Mouse (Mus musculus) embryonic facial prominence, embryonic 15.5 days (tissue): Measurements from ENCODE around the gene Cth. TPM values are rescaled to one million over a fixed set of nuclear protein-coding genes. Genes with fewer than 3 reads are reported as not detected.
"Not testable (repeated sequence)": the region's sequence is repeated elsewhere in the genome, so short reads cannot be mapped to it uniquely, and the experiment has no call there.

Source experiments
- ATAC-seq: fragments of 200-750 bp; cut with Nextera tagmentation; 2 replicates; pipeline ENCODE4 v1.8.0; 2017; ENCODE audit warnings: low read depth, moderate TSS enrichment; ENCODE audit not compliant: insufficient number of reproducible peaks, low FRiP score, low TSS enrichment
- H3K27ac ChIP-seq: fragments of 300-500 bp; sonication (generic); replicated peaks from 2 replicates; pipeline ENCODE4 v1.5.1; 2015; ENCODE audit warnings: mild to moderate bottlenecking, inconsistent platforms
- H3K27me3 ChIP-seq: fragments of 300-500 bp; sonication (generic); 2 replicates; pipeline ENCODE4 v1.6.1; 2015; ENCODE audit warnings: inconsistent platforms
- H3K36me3 ChIP-seq: fragments of 300-500 bp; sonication (generic); 2 replicates; pipeline ENCODE4 v1.6.1; 2015; ENCODE audit warnings: mild to moderate bottlenecking, inconsistent platforms
- H3K4me1 ChIP-seq: fragments of 300-500 bp; sonication (generic); 2 replicates; pipeline ENCODE4 v1.6.1; 2015; ENCODE audit warnings: inconsistent platforms
- H3K4me2 ChIP-seq: fragments of 300-500 bp; sonication (generic); replicated peaks from 2 replicates; pipeline ENCODE4 v1.6.1; 2015; ENCODE audit warnings: mild to moderate bottlenecking, inconsistent platforms
- H3K4me3 ChIP-seq: fragments of 300-500 bp; sonication (generic); replicated peaks from 2 replicates; pipeline ENCODE4 v1.5.1; 2015; ENCODE audit warnings: mild to moderate bottlenecking, inconsistent platforms
- H3K9ac ChIP-seq: fragments of 300-500 bp; sonication (generic); 2 replicates; pipeline ENCODE4 v1.6.1; 2015; ENCODE audit warnings: inconsistent platforms
- H3K9me3 ChIP-seq: fragments of 300-500 bp; sonication (generic); replicated peaks from 2 replicates; pipeline ENCODE4 v1.6.1; 2016; ENCODE audit warnings: inconsistent platforms
- WGBS: fragments of 180-500 bp; shearing (Covaris S2); methylation state at CpG from one replicate; pipeline ENCODE4 v1.1.7; 2015; 5-methylcytosine and 5-hydroxymethylcytosine counted together
- polyA plus RNA-seq: library from polyadenylated mRNA; unstranded; fragments of >200 nt; fragmentation: Nextera tagmentation; extraction: Ambion mirVana; gene quantifications from 2 replicates; pipeline ENCODE4 v1.2.1, GENCODE M21; 2015

Cth gene
- polyA plus RNA-seq, 1 experiment from 2014 or later: 12.2 TPM

- ATAC-seq, H3K9ac ChIP-seq, H3K4me1 ChIP-seq, H3K36me3 ChIP-seq, H3K27ac ChIP-seq, H3K4me2 ChIP-seq, H3K9me3 ChIP-seq, H3K4me3 ChIP-seq, H3K27me3 ChIP-seq: not testable (repeated sequence)
- 71% methylated on average over 5 of the region's 6 CpGs for WGBS
Observed at GRCm38 (mm10) chr3:157933223-157933622, 8.3 kb upstream of the Cth start.

GRCm38 (mm10) chr3:157932074-157932473 is 7.2 kb upstream of the Cth start:
- Histone ChIP-seq H3K36me3 (no peaks in the 10 kb centered on the region), H3K9ac (no peak overlapping the region), H3K27ac (no peak overlapping the region), H3K4me1 (no peaks in the 10 kb centered on the region), H3K4me3 (no peak overlapping the region), H3K9me3 (no peaks in the 10 kb centered on the region), H3K27me3 (no peaks in the 10 kb centered on the region), H3K4me2 (no peak overlapping the region)
- WGBS: 53% methylated on average over 3 of the region's 3 CpGs
- no peak for ATAC-seq

- Histone ChIP-seq H3K9ac (no peak overlapping the region), H3K4me2 (no peak overlapping the region), H3K27me3 (no peaks in the 10 kb centered on the region), H3K27ac (no peak overlapping the region), H3K4me1 (no peaks in the 10 kb centered on the region), H3K4me3 (no peak overlapping the region), H3K36me3 (no peaks in the 10 kb centered on the region), H3K9me3 (no peaks in the 10 kb centered on the region)
- ATAC-seq: no peak
- WGBS: 51% methylated on average over 3 of the region's 3 CpGs
Observed at GRCm38 (mm10) chr3:157931592-157931991, 6.7 kb upstream of the Cth start.

- no peak overlapping the region for H3K4me3 ChIP-seq
- H3K36me3 ChIP-seq: no peaks in the 10 kb centered on the region
- peaks cover 7% of the 10 kb centered on the region; the same call in 1 of the 2 replicates for H3K4me1 ChIP-seq
- no peak overlapping the region for H3K27ac ChIP-seq
- ATAC-seq: no peak
- H3K9ac ChIP-seq: no peak overlapping the region
- H3K27me3 ChIP-seq: no peaks in the 10 kb centered on the region
- no peaks in the 10 kb centered on the region for H3K9me3 ChIP-seq
- 93% methylated on average over 1 of the region's 1 CpGs for WGBS
- H3K4me2 ChIP-seq: no peak overlapping the region
Observed at GRCm38 (mm10) chr3:157929417-157929816, 4.5 kb upstream of the Cth start.

- H3K27me3 ChIP-seq: no peaks in the 10 kb centered on the region
- H3K9me3 ChIP-seq: no peaks in the 10 kb centered on the region
- no peaks in the 10 kb centered on the region for H3K36me3 ChIP-seq
- peaks cover 9% of the 10 kb centered on the region; the same call in 1 of the 2 replicates for H3K4me1 ChIP-seq
- H3K4me3 ChIP-seq: no peak overlapping the region
- H3K27ac ChIP-seq: no peak overlapping the region
- WGBS: 69% methylated on average over 2 of the region's 2 CpGs
- no peak overlapping the region for H3K9ac ChIP-seq
- ATAC-seq: no peak
- H3K4me2 ChIP-seq: no peak overlapping the region
Observed at GRCm38 (mm10) chr3:157928731-157929130, 3.9 kb upstream of the Cth start.

- no peaks in the 10 kb centered on the region for H3K9me3 ChIP-seq
- no peak overlapping the region for H3K9ac ChIP-seq
- no peaks in the 10 kb centered on the region for H3K27me3 ChIP-seq
- H3K4me2 ChIP-seq: no peak overlapping the region
- peaks cover 9% of the 10 kb centered on the region; the same call in 1 of the 2 replicates for H3K4me1 ChIP-seq
- no peak overlapping the region for H3K4me3 ChIP-seq
- ATAC-seq: no peak
- no peak overlapping the region for H3K27ac ChIP-seq
- no peaks in the 10 kb centered on the region for H3K36me3 ChIP-seq
- 38% methylated on average over 2 of the region's 2 CpGs for WGBS
Observed at GRCm38 (mm10) chr3:157926761-157927160, 1.9 kb upstream of the Cth start.

GRCm38 (mm10) chr3:157925706-157926510 is 1.0 kb upstream of the Cth start:
- 53% methylated on average over 14 of the region's 14 CpGs for WGBS
- ATAC-seq: no peak

GRCm38 (mm10) chr3:157923268-157923835 is 1.5 kb downstream of the Cth start:
- H3K36me3 ChIP-seq: no peaks in the 10 kb centered on the region
- H3K4me2 ChIP-seq: no peak overlapping the region
- no peaks in the 10 kb centered on the region for H3K27me3 ChIP-seq
- no peak overlapping the region for H3K4me3 ChIP-seq
- no peak overlapping the region for H3K27ac ChIP-seq
- no peaks in the 10 kb centered on the region for H3K9me3 ChIP-seq
- ATAC-seq: no peak
- H3K9ac ChIP-seq: no peak overlapping the region
- H3K4me1 ChIP-seq: peaks cover 9% of the 10 kb centered on the region; the same call in 1 of the 2 replicates
- 70% methylated on average over 3 of the region's 3 CpGs for WGBS

More at GRCm38 (mm10) chr3:157925706-157926510, 1.0 kb upstream of the Cth start:
- no peak overlapping the region for H3K27ac ChIP-seq
- H3K27me3 ChIP-seq: no peaks in the 10 kb centered on the region
- H3K9me3 ChIP-seq: no peaks in the 10 kb centered on the region
- H3K4me2 ChIP-seq: no peak overlapping the region
- no peaks in the 10 kb centered on the region for H3K36me3 ChIP-seq
- no peak overlapping the region for H3K9ac ChIP-seq
- H3K4me3 ChIP-seq: no peak overlapping the region
- peaks cover 9% of the 10 kb centered on the region; the same call in 1 of the 2 replicates for H3K4me1 ChIP-seq

- no peak overlapping the region for H3K4me3 ChIP-seq
- no peak overlapping the region for H3K27ac ChIP-seq
- WGBS: 88% methylated on average over 2 of the region's 2 CpGs
Observed at GRCm38 (mm10) chr3:157921376-157921775, 3.5 kb downstream of the Cth start.

GRCm38 (mm10) chr3:157916336-157916735 is 8.5 kb downstream of the Cth start:
- no peaks in the 10 kb centered on the region for H3K9me3 ChIP-seq
- no peak for ATAC-seq
- no peak overlapping the region for H3K9ac ChIP-seq
- WGBS: 87% methylated on average over 4 of the region's 4 CpGs
- no peaks in the 10 kb centered on the region for H3K27me3 ChIP-seq
- H3K4me3 ChIP-seq: no peak overlapping the region
- no peak overlapping the region for H3K27ac ChIP-seq
- H3K36me3 ChIP-seq: no peaks in the 10 kb centered on the region
- H3K4me1 ChIP-seq: no peaks in the 10 kb centered on the region
- H3K4me2 ChIP-seq: no peak overlapping the region

More at GRCm38 (mm10) chr3:157921376-157921775, 3.5 kb downstream of the Cth start:
- Histone ChIP-seq H3K4me2 (no peak overlapping the region), H3K4me1 (peaks cover 9% of the 10 kb centered on the region; the same call in 1 of the 2 replicates), H3K27me3 (no peaks in the 10 kb centered on the region), H3K36me3 (no peaks in the 10 kb centered on the region), H3K9me3 (no peaks in the 10 kb centered on the region), H3K9ac (no peak overlapping the region)
- no peak for ATAC-seq

- WGBS: 95% methylated on average over 2 of the region's 2 CpGs
- no peak overlapping the region for H3K4me2 ChIP-seq
- H3K4me3 ChIP-seq: no peak overlapping the region
- peaks cover 3% of the 10 kb centered on the region; the same call in 1 of the 2 replicates for H3K36me3 ChIP-seq
- H3K9me3 ChIP-seq: no peaks in the 10 kb centered on the region
- no peaks in the 10 kb centered on the region for H3K27me3 ChIP-seq
- no peak overlapping the region for H3K9ac ChIP-seq
- H3K4me1 ChIP-seq: no peaks in the 10 kb centered on the region
- ATAC-seq: no peak
- H3K27ac ChIP-seq: no peak overlapping the region
Observed at GRCm38 (mm10) chr3:157912155-157912554, 12.7 kb downstream of the Cth start.
